In the genomic region with DNA sequence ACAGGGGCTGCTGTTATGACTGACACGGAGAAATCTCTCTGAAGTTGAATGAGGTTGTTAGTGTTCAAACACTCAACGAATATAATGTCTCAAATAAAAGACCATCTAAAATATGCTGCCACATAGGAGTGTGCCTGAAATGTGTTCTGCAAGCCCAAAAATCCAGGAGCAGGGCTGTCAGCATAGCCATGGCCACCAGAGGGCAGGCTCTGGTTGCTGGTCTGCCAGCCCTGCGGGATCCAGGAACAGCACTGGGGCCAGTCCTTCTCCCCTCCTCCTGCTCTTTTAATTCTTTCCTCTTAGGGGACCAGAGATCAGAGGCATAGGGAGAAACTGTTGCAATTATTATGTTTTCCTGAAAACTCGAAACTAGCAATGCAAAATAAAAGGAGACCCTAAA, we compare ENCODE assay signal across 8 mouse cellular contexts.
DNase-seq lines count a peak whose midpoint lies in the region; ATAC-seq and TF ChIP-seq lines count a peak whose summit lies in the region.

No protein-coding gene starts in this region.

- no peak for TF ChIP-seq POLR2A in brain, embryonic 14.5 days (IDR thresholded peaks at IDR 0.05; ENCODE audit: borderline replicate concordance, extremely low read depth, insufficient read depth, insufficient read length, poor library complexity, severe bottlenecking)

- H3K4me2 ChIP-seq in lung, embryonic 16.5 days (ENCODE audit: low read depth, low read length) = no peak overlapping the region

- 4% methylated on average over 4 of the region's 4 CpGs for WGBS in lung, embryonic 16.5 days

- TF ChIP-seq CTCF in brain, embryonic 14.5 days (IDR thresholded peaks at IDR 0.05; ENCODE audit: borderline replicate concordance, extremely low read depth, insufficient read depth, insufficient read length) = peak; percentile 98

- no peak overlapping the region for H3K4me3 ChIP-seq in lung, embryonic 16.5 days (ENCODE audit: low read length)

- H3K9me3 ChIP-seq in lung, embryonic 16.5 days (ENCODE audit: control insufficient read depth, low read length) = no peaks in the 10 kb centered on the region

- no peak overlapping the region for H3K27ac ChIP-seq in lung, embryonic 16.5 days (ENCODE audit: low read length)

- peaks cover 9% of the 10 kb centered on the region for H3K4me1 ChIP-seq in lung, embryonic 16.5 days (replicated peaks; ENCODE audit: control insufficient read depth, insufficient read depth, low read length)

- no peak overlapping the region for H3K9ac ChIP-seq in lung, embryonic 16.5 days (ENCODE audit: low read length)

- peak; percentile 49 for DNase-seq in ovary, postnatal 10 days (ENCODE audit: low spot score)
- no peak for DNase-seq in ovary, adult 18-20 months (ENCODE audit: low spot score)
- DNase-seq in brain, embryonic 14.5 days (ENCODE audit: low read depth) = peak; percentile 61
- peak; percentile 64 to 79 for DNase-seq in frontal cortex, postnatal 25 days (ENCODE audit: low spot score in 2 of 2)
- DNase-seq in kidney, postnatal 25 days = peak; percentile 65 to 81
- peak; percentile 80 for DNase-seq in retina, embryonic 14.5 days (ENCODE audit: low spot score)

- H3K27me3 ChIP-seq in lung, embryonic 16.5 days (ENCODE audit: control insufficient read depth, insufficient read depth, low read depth, low read length) = peaks cover 13% of the 10 kb centered on the region

- no peaks in the 10 kb centered on the region for H3K36me3 ChIP-seq in lung, embryonic 16.5 days (ENCODE audit: control insufficient read depth, insufficient read depth, low read length)

- peak; percentile 39; the same call in 1 of the 2 replicates for ATAC-seq in lung, embryonic 16.5 days (ENCODE audit: low read depth)
- no peak for ATAC-seq in activated CD4-positive, CD25-positive, alpha-beta regulatory T cell, adult 4 months
